Mouse (Mus musculus): ENCODE measurements at regions not wholly inside any gene's neighbourhood (a gene's known extent, or its start where the extent isn't known, plus 50 kb on each side); places are given as distances from the start of the nearest gene placed in this dataset.

DNA sequence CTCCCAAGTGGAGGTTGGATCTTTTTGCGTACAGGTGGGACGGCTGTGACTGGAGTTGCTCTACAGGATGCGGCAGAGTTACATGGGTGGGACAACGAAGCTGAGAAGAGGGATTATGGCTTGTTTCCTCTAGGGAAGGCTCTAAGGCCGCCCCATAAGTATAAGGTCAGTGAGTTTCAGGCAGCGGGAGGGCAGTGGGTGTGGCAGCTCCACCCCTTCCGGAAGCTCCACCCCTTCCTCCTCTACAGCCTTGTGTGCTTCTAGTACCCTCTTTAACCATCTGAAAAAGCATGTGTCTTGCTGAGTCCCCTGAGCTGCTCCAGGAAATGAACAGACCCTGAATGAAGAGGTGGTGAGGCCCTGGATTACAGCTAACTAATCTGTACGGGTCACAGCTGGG is 101.2 kb upstream of the Afdn start:
- TF ChIP-seq GATA1 (IDR thresholded peaks at IDR 0.05; ENCODE audit: borderline replicate concordance, low read length) = no peak
- no peak for TF ChIP-seq FLI1 (IDR thresholded peaks at IDR 0.05; ENCODE audit: low read length)

All from megakaryocyte, embryonic 14.5 days (primary cell).